23 mouse cellular contexts compared by ENCODE assay signal in the genomic region with DNA sequence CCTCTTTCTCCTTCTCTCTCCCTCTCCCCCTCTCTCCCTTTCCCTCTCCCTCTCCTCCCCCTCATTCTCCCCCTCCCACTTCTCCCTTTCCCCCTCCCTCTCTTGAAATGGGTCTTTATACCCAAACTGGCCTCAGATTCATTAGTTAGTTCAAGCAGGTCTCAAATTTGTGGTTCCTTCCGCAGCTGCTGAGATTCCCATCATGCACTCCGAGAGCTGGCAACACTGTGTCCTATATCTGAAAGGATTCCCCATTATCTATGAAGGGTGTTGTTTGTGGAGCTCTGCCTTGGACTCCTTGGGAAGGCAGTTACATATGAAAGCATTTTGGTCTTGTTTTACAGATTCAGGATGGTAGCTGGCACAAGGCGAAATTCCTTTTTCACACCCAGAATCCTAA. TPM values are rescaled to one million over a fixed set of nuclear protein-coding genes. Genes with fewer than 3 reads are reported as not detected.
DNase-seq lines count a peak whose midpoint lies in the region; ATAC-seq and TF ChIP-seq lines count a peak whose summit lies in the region.
"Had no signal": no experiment of that assay in that cellular context is flagged by ENCODE, and none has a peak within 500 bp of the region (broad histone marks: within the 10 kb centered on the region; RNA-seq: fewer than 3 reads in every experiment).

No protein-coding gene starts in this region.

- H3K9ac ChIP-seq in forebrain, postnatal 0 days, result no peak overlapping the region
- H3K9ac ChIP-seq in forebrain, embryonic 11.5 days (ENCODE audit: low read length), result no peak overlapping the region
- H3K9ac ChIP-seq: embryonic facial prominence, embryonic 15.5 days; hindbrain, embryonic 14.5 days had no signal

- H3K4me3 ChIP-seq in forebrain, postnatal 0 days (ENCODE audit: low read depth, low read length), result no peak overlapping the region
- no peak overlapping the region for H3K4me3 ChIP-seq in forebrain, embryonic 11.5 days (ENCODE audit: low read depth, low read length)
- H3K4me3 ChIP-seq: embryonic facial prominence, embryonic 15.5 days; erythroblast, embryonic 14.5 days; forebrain, embryonic 10.5 days; gastrocnemius, adult 2 months had no signal

- no peak overlapping the region for H3K27ac ChIP-seq in forebrain, postnatal 0 days (ENCODE audit: low read depth, low read length)
- no peak overlapping the region for H3K27ac ChIP-seq in forebrain, embryonic 11.5 days (ENCODE audit: low read depth, low read length)
- H3K27ac ChIP-seq: embryonic facial prominence, embryonic 15.5 days; forebrain, embryonic 10.5 days; gastrocnemius, adult 2 months; hindbrain, embryonic 14.5 days had no signal

- intact Hi-C loops in left cerebral cortex, postnatal 4 days (cut with DNase I), result no loop called here
- intact Hi-C loops in left cerebral cortex, postnatal 36 days (cut with DNase I), result no loop called here

- DNase-seq in forebrain, postnatal 0 days, result peak; percentile 29
- no peak for DNase-seq in forebrain, embryonic 11.5 days (ENCODE audit: low spot score)
- DNase-seq in left cerebral cortex, postnatal 4 days, result peak; percentile 3
- DNase-seq in left cerebral cortex, postnatal 36 days (ENCODE audit: low spot score in 2 of 2), result no peak
- peak; percentile 16 for DNase-seq in testis, postnatal 14 days (ENCODE audit: low spot score)
- no peak for DNase-seq in testis, postnatal 10 days (ENCODE audit: low spot score)
- no peak for DNase-seq in gastrocnemius, postnatal 25 days
- DNase-seq: adrenal gland, postnatal 10 days; cerebellum, adult 11 months; cerebellum, adult 8-10 months; cerebellum, postnatal 14 days; embryo, embryonic 11 days; gastrocnemius, adult 2 months; gastrocnemius, postnatal 36 days; heart, adult 11 months; heart, postnatal 10 days; heart, postnatal 4 days had no signal

- no peaks in the 10 kb centered on the region for H3K9me3 ChIP-seq in forebrain, postnatal 0 days (ENCODE audit: low read length)
- H3K9me3 ChIP-seq in forebrain, embryonic 11.5 days (ENCODE audit: control insufficient read depth, low read length), result no peaks in the 10 kb centered on the region
- H3K9me3 ChIP-seq: embryonic facial prominence, embryonic 15.5 days; forebrain, embryonic 10.5 days had no signal

- TF ChIP-seq CTCF in forebrain, postnatal 0 days (IDR thresholded peaks at IDR 0.05; ENCODE audit: low read depth), result no peak

- no peaks in the 10 kb centered on the region for H3K27me3 ChIP-seq in forebrain, postnatal 0 days (ENCODE audit: insufficient read depth, low read length)
- H3K27me3 ChIP-seq in forebrain, embryonic 11.5 days (ENCODE audit: control insufficient read depth, insufficient read depth, low read length), result no peaks in the 10 kb centered on the region
- H3K27me3 ChIP-seq: embryonic facial prominence, embryonic 15.5 days had no signal

- no peaks in the 10 kb centered on the region for H3K4me1 ChIP-seq in forebrain, postnatal 0 days (ENCODE audit: insufficient read depth)
- H3K4me1 ChIP-seq in forebrain, embryonic 11.5 days (replicated peaks; ENCODE audit: control insufficient read depth, insufficient read depth, low read length), result no peaks in the 10 kb centered on the region
- H3K4me1 ChIP-seq: embryonic facial prominence, embryonic 15.5 days; forebrain, embryonic 10.5 days had no signal

- no peaks in the 10 kb centered on the region for H3K36me3 ChIP-seq in forebrain, postnatal 0 days (ENCODE audit: insufficient read depth)
- no peaks in the 10 kb centered on the region for H3K36me3 ChIP-seq in forebrain, embryonic 11.5 days (ENCODE audit: control insufficient read depth, insufficient read depth, low read length)
- H3K36me3 ChIP-seq: embryonic facial prominence, embryonic 15.5 days; forebrain, embryonic 10.5 days had no signal

- peak; percentile 67 for ATAC-seq in forebrain, postnatal 0 days
- ATAC-seq in forebrain, embryonic 11.5 days (replicated peaks; ENCODE audit: low FRiP score), result no peak
- no peak for ATAC-seq in megakaryocyte, adult 5-6 weeks (ENCODE audit: poor library complexity, severe bottlenecking)
- ATAC-seq: inflammation-experienced regulatory T-cells, adult 6 months had no signal

- WGBS in forebrain, postnatal 0 days, result 38% methylated on average over 3 of the region's 3 CpGs
- WGBS in forebrain, embryonic 11.5 days, result 85% methylated on average over 3 of the region's 3 CpGs

- H3K4me2 ChIP-seq in forebrain, postnatal 0 days (ENCODE audit: low read depth), result no peak overlapping the region
- no peak overlapping the region for H3K4me2 ChIP-seq in forebrain, embryonic 11.5 days (ENCODE audit: low read depth, low read length, severe bottlenecking)
- H3K4me2 ChIP-seq: embryonic facial prominence, embryonic 15.5 days; hindbrain, embryonic 14.5 days had no signal

RNA-seq across cellular contexts. Expression of a gene that starts 25.8 kb away (rescaled TPM):
- total RNA-seq in forebrain, postnatal 0 days (2014; rRNA removed), result 7.5 and 15.8 TPM in 2 replicates
- polyA plus RNA-seq in forebrain, postnatal 0 days (2015; fragmentation: Nextera tagmentation; extraction: Ambion mirVana), result 30.7 and 32.6 TPM in 2 replicates
- polyA plus RNA-seq in forebrain, embryonic 11.5 days (2014; fragmentation: Nextera tagmentation; extraction: Ambion mirVana), result 39.3 and 40.3 TPM in 2 replicates
- 10 to 100 TPM; 28.1 to 30.9 TPM for total RNA-seq in left cerebral cortex, postnatal 4 days (2021)
- total RNA-seq in left cerebral cortex, postnatal 36 days (2021), result 10 to 100 TPM; 13.8 to 17.4 TPM
- 1 to 10 TPM; 8.2 to 9.7 TPM for total RNA-seq in gastrocnemius, postnatal 25 days (2021)
- 14.0 and 20.3 TPM in 2 replicates for total RNA-seq in megakaryocyte, adult 5-6 weeks (2015)
- total RNA-seq in megakaryocyte, adult 5-6 weeks (2017), result 11.4 and 13.8 TPM in 2 replicates

Comparison
In these comparisons a context has a peak if more than half of its experiments do, and no peak if none do; other contexts are left out.
1. DNase-seq: peak in forebrain, postnatal 0 days (single experiment), left cerebral cortex, postnatal 4 days (single experiment) and testis, postnatal 14 days (single experiment); none in forebrain, embryonic 11.5 days (single experiment), left cerebral cortex, postnatal 36 days (0 of 2), testis, postnatal 10 days (single experiment) and gastrocnemius, postnatal 25 days (single experiment).